Mouse (Mus musculus) heart, adult 9 months (tissue): ENCODE results near the gene Dlgap1.

Experiments
- DNase-seq, 2 experiments: peaks; one replicate each; pipeline ENCODE4 v3.0.0; 2022; ENCODE audit warnings: low spot score in 2 of 2

The Dlgap1 gene

GRCm38 (mm10) chr17:70172500-70173036, 203.7 kb downstream of the Dlgap1 start:
- DNase-seq: no peak

GRCm38 (mm10) chr17:70173916-70174315, 205.0 kb downstream of the Dlgap1 start:
- no peak for DNase-seq

- DNase-seq: no peak
These were observed 222.4 kb downstream of the Dlgap1 start for GRCm38 (mm10) chr17:70191228-70191627.

- no peak for DNase-seq
These were observed 254.0 kb downstream of the Dlgap1 start for GRCm38 (mm10) chr17:70222891-70223290.

GRCm38 (mm10) chr17:70247342-70247741, 278.5 kb downstream of the Dlgap1 start:
- no peak for DNase-seq

GRCm38 (mm10) chr17:70248250-70248649, 279.4 kb downstream of the Dlgap1 start:
- DNase-seq: no peak

GRCm38 (mm10) chr17:70252476-70252875, 283.6 kb downstream of the Dlgap1 start:
- no peak for DNase-seq

- DNase-seq: no peak
These were observed 287.5 kb downstream of the Dlgap1 start for GRCm38 (mm10) chr17:70256371-70256770.

GRCm38 (mm10) chr17:70263156-70263555, 294.3 kb downstream of the Dlgap1 start:
- DNase-seq: no peak

GRCm38 (mm10) chr17:70272125-70272524, 303.3 kb downstream of the Dlgap1 start:
- DNase-seq: no peak

- DNase-seq: no peak
These were observed 318.8 kb downstream of the Dlgap1 start for GRCm38 (mm10) chr17:70287708-70288107.

GRCm38 (mm10) chr17:70294106-70294505, 325.2 kb downstream of the Dlgap1 start:
- DNase-seq: no peak

GRCm38 (mm10) chr17:70301941-70302478, 333.1 kb downstream of the Dlgap1 start:
- DNase-seq: no peak

GRCm38 (mm10) chr17:70302656-70303055, 333.8 kb downstream of the Dlgap1 start:
- no peak for DNase-seq

GRCm38 (mm10) chr17:70305021-70305420, 336.1 kb downstream of the Dlgap1 start:
- DNase-seq: no peak

- DNase-seq: no peak
These were observed 338.7 kb downstream of the Dlgap1 start for GRCm38 (mm10) chr17:70307418-70308176.

GRCm38 (mm10) chr17:70308364-70309231, 339.7 kb downstream of the Dlgap1 start:
- DNase-seq: no peak

GRCm38 (mm10) chr17:70316327-70316726, 347.5 kb downstream of the Dlgap1 start:
- no peak for DNase-seq

GRCm38 (mm10) chr17:70317779-70318178, 348.9 kb downstream of the Dlgap1 start:
- no peak for DNase-seq

GRCm38 (mm10) chr17:70321976-70322375, 353.1 kb downstream of the Dlgap1 start:
- no peak for DNase-seq

- DNase-seq: no peak
These were observed 364.6 kb downstream of the Dlgap1 start for GRCm38 (mm10) chr17:70333440-70333839.

- no peak for DNase-seq
These were observed 365.3 kb downstream of the Dlgap1 start for GRCm38 (mm10) chr17:70334171-70334570.
